Mouse (Mus musculus) subcutaneous adipose tissue, adult 2 months (tissue): Measurements from ENCODE around the gene Chp2. TPM values are rescaled to one million over a fixed set of nuclear protein-coding genes. Genes with fewer than 3 reads are reported as not detected.

ENCODE experiments used
- polyA plus RNA-seq: library from polyadenylated mRNA; depleted of rRNA; stranded (reverse); fragments of >200 nt; gene quantifications from 2 replicates; pipeline ENCODE4 v1.2.3, GENCODE M21; 2012; ENCODE audit warnings: low replicate concordance; rRNA removed

Chp2 gene
- polyA plus RNA-seq, result 18.6 and 25.8 TPM in 2 replicates

GRCm38 (mm10) chr7:122219315-122219801, at the start of gene Chp2:
Gene Chp2, plus strand, starts transcription at chr7:122219496.

GRCm38 (mm10) chr7:122186043-122186442, 33.3 kb upstream of the Chp2 start, which contains the start of gene Ern2:
Gene Ern2, minus strand, starts transcription at chr7:122186207.

Other genes starting within 250 kb of the Chp2 start
- gene Cog7, start 237.8 kb upstream of the Chp2 start, polyA plus RNA-seq, result 31.8 and 37.3 TPM in 2 replicates
- 62.6 and 79.2 TPM in 2 replicates for gene Gga2, start 198.3 kb upstream of the Chp2 start, polyA plus RNA-seq
- gene Ubfd1, start 152.3 kb upstream of the Chp2 start, polyA plus RNA-seq, result 21.1 and 37.4 TPM in 2 replicates
- gene Ears2, start 152.2 kb upstream of the Chp2 start, polyA plus RNA-seq, result 11.7 and 18.8 TPM in 2 replicates
- gene Ndufab1, start 117.6 kb upstream of the Chp2 start, polyA plus RNA-seq, result 376 and 402 TPM in 2 replicates
- gene Palb2, start 86.5 kb upstream of the Chp2 start, polyA plus RNA-seq, result 0.97 and 2.5 TPM in 2 replicates
- gene Dctn5, start 86.5 kb upstream of the Chp2 start, polyA plus RNA-seq, result 95.6 and 109 TPM in 2 replicates
- gene Plk1, start 60.1 kb upstream of the Chp2 start, polyA plus RNA-seq, result 2.5 and 13.8 TPM in 2 replicates
- gene Ern2, start 33.3 kb upstream of the Chp2 start, polyA plus RNA-seq, result 0.06 TPM in 1 of 2 replicates, not detected in the other
- 6.5 and 18.2 TPM in 2 replicates for gene Prkcb, start 69.3 kb downstream of the Chp2 start, polyA plus RNA-seq